Mouse (Mus musculus) spleen, adult 2 months (tissue): ENCODE results near the gene Psmb1.

ENCODE experiments used
- CTCF ChIP-seq: fragments of 200-500 bp; IDR thresholded peaks from 2 replicates; pipeline ENCODE4 v1.5.1; 2011; ENCODE audit warnings: mild to moderate bottlenecking, inconsistent platforms; ENCODE audit not compliant: insufficient read depth, insufficient read length, insufficient replicate concordance; ENCODE audit errors: extremely low read depth
- POLR2A ChIP-seq: fragments of 200-500 bp; IDR thresholded peaks from 2 replicates; pipeline ENCODE4 v1.6.1; 2011; ENCODE audit warnings: low read depth, low read length, inconsistent platforms

DNA sequence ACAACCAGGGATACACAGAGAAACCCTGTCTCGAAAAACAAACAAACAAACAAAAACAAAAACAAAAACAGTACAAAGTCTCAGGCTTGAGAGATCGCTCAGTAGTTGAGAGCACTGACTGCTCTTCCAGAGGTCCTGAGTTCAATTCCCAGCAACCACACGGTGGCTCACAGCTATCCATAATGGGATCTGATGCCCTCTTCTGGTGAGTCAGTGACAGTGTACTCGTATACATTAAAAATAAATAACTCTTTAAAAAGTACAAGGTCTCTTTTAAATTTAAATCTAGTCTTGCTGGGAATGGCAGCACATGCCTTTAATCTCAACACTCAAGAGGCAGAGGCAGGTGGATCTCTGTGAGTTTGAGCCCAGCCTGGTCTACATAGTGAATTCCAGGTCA is 26.9 kb downstream of the Psmb1 start:
- TF ChIP-seq CTCF = no peak
- no peak for TF ChIP-seq POLR2A
